Mouse (Mus musculus): ENCODE results near the gene Dcun1d3. TPM values are rescaled to one million over a fixed set of nuclear protein-coding genes. Genes with fewer than 3 reads are reported as not detected.

Dcun1d3 gene
- polyA plus RNA-seq, 1 experiment = 31.8 TPM

DNA sequence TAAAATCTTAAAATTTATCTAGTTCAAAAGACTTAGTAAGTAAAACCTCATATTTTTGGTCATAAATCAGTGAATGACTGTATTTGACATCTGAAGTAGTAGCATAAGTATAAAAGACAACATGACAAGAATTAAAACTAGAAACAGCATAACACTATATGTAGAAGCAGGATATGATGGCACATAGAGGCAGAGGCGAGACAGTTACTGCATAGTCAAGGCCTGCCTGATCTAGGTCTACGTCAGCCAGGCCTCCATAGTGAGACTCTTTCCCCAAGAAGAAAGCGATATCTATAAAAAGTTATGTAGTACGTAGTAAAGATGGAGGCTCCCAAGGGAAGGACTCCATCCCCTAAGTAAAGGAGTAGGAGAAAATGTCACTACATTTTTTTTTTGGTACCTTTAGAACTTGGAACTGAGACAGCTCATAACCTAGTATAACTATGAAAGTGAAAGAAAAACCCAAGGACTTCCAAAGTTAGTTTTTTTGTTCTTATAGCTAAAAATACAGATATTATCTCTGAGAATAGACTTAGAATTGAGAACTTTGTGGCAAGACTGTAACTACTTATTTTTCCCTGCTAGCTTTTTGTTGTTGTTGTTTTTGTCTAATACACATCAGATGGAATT is 54.2 kb downstream of the Dcun1d3 start:
- H3K4me1 ChIP-seq (ENCODE audit: control insufficient read depth, insufficient read depth, low read length) = no peaks in the 10 kb centered on the region
- H3K27ac ChIP-seq (ENCODE audit: insufficient read depth, low read length) = no peak overlapping the region
- H3K4me3 ChIP-seq (ENCODE audit: insufficient read depth, low read length) = no peak overlapping the region
- TF ChIP-seq CTCF (IDR thresholded peaks at IDR 0.05; ENCODE audit: borderline replicate concordance, insufficient read depth, low read length) (no peak), POLR2A (IDR thresholded peaks at IDR 0.05; ENCODE audit: low read depth, low read length) (no peak)

DNA sequence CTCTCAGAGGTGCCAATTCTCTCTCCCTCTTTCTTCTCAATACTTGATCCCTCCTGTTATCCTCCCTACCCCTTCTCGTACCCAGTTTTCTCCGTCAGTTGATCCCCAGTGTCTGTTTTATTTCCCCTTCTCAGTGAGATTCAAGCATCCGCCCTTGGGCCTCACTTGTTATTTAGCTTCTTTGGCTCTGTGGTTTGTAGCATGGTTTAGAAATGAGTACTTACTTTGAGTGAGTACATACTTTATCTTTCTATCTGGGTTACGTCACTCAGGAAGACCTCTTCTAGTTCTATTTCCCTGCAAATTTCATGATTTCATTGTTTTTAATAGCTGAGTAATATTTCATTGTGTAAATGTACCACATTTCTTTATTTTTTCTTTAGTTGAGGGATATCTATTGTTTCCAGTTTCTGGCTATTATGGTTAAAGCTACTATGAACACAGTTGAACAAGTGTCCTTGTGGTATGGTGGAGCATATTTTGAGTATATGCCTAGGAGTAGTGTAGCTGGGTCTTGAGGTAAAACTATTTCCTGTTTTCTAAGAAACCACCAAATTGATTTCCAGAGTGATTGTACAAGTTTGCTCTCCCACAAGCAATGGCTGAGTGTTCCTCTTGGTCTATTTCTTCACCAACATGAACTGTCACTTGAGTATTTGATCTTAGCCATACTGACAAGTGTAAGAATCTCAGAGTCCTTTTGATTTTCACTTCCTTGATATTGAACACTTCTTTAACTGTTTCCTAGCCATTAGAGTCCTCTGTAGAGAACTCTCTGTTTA is 59.9 kb downstream of the Dcun1d3 start:
- Histone ChIP-seq H3K27ac (ENCODE audit: insufficient read depth, low read length) (no peak overlapping the region), H3K4me1 (ENCODE audit: control insufficient read depth, insufficient read depth, low read length) (no peaks in the 10 kb centered on the region), H3K4me3 (ENCODE audit: insufficient read depth, low read length) (no peak overlapping the region)
- no peak for TF ChIP-seq POLR2A (IDR thresholded peaks at IDR 0.05; ENCODE audit: low read depth, low read length)
- no peak for TF ChIP-seq CTCF (IDR thresholded peaks at IDR 0.05; ENCODE audit: borderline replicate concordance, insufficient read depth, low read length)

DNA sequence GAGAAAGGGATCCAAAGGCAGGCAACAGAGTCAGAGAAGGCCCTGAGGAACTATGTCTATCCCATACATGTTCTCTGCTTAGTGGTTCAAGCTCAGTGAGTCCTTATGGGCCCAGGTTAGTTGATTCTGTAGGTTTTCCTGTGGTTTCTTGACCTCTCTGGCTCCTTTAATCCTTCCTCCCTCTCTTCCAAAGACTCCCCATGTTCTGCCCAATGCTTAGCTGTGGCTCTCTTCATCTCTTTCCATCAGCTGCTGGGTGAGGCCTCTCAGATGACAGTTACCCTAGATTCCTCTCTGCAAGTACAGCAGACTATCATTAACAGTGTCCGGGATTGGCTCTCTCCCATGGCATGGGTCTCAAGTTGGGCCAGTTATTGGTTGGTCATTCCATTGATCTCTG is 60.7 kb downstream of the Dcun1d3 start:
- no peak for TF ChIP-seq CTCF (IDR thresholded peaks at IDR 0.05; ENCODE audit: borderline replicate concordance, insufficient read depth, low read length)
- no peak for TF ChIP-seq POLR2A (IDR thresholded peaks at IDR 0.05; ENCODE audit: low read depth, low read length)
- no peak overlapping the region for H3K27ac ChIP-seq (ENCODE audit: insufficient read depth, low read length)
- no peak overlapping the region for H3K4me3 ChIP-seq (ENCODE audit: insufficient read depth, low read length)
- H3K4me1 ChIP-seq (ENCODE audit: control insufficient read depth, insufficient read depth, low read length) = no peaks in the 10 kb centered on the region

DNA sequence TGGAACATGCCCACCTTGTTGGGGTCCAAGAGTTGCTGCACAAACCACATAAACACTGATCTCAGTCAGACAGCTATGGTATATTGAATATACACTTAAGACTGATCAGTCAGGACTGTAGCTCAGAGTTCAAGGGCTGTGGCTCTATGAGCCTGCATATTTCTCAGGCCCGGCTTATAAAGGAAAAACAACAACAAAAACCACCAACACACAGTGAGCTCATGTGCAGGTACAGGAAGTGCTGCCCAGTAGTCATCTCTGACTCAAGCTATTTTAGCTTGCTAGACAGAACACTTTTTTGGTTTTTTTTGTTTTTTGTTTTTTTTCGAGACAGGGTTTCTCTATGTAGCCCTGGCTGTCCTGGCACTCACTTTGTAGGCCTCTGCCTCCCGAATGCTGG is 87.4 kb downstream of the Dcun1d3 start:
- H3K4me3 ChIP-seq (ENCODE audit: insufficient read depth, low read length) = no peak overlapping the region
- no peak overlapping the region for H3K27ac ChIP-seq (ENCODE audit: insufficient read depth, low read length)
- TF ChIP-seq POLR2A (IDR thresholded peaks at IDR 0.05; ENCODE audit: low read depth, low read length) (no peak), CTCF (IDR thresholded peaks at IDR 0.05; ENCODE audit: borderline replicate concordance, insufficient read depth, low read length) (no peak)
- H3K4me1 ChIP-seq (ENCODE audit: control insufficient read depth, insufficient read depth, low read length) = no peaks in the 10 kb centered on the region

DNA sequence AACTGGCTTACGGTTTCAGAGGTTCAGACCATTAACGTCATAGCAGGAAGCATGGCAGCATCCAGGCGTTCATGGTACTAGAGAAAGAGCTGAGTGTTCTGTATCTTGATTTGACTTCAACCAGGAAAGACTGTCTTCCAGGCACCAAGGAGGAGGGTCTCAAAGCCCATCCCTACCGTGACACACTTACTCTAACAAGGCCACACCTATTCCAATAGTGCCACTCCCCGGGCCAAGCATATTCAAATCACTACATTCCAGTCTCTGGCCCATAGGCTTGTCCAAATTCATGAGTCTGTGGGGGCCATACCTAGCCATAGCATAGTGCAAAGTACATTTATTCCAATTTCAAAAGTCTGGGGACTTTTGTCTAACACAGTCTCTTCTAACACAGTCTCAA is 88.7 kb downstream of the Dcun1d3 start:
- H3K4me1 ChIP-seq (ENCODE audit: control insufficient read depth, insufficient read depth, low read length) = no peaks in the 10 kb centered on the region
- H3K4me3 ChIP-seq (ENCODE audit: insufficient read depth, low read length) = no peak overlapping the region
- TF ChIP-seq POLR2A (IDR thresholded peaks at IDR 0.05; ENCODE audit: low read depth, low read length) (no peak), CTCF (IDR thresholded peaks at IDR 0.05; ENCODE audit: borderline replicate concordance, insufficient read depth, low read length) (no peak)
- H3K27ac ChIP-seq (ENCODE audit: insufficient read depth, low read length) = no peak overlapping the region

Other genes with a start within 250 kb of the Dcun1d3 start
- not detected in 2 replicates for gene Acsm4, start 206.3 kb downstream of the Dcun1d3 start, polyA plus RNA-seq (2011; ENCODE audit: insufficient read length, low read depth, missing spikeins)
- gene Thumpd1, start 175.5 kb downstream of the Dcun1d3 start, polyA plus RNA-seq (2011; ENCODE audit: insufficient read length, low read depth, missing spikeins) = 34.3 and 40.6 TPM in 2 replicates
- gene Acsm3, start 135.4 kb downstream of the Dcun1d3 start, polyA plus RNA-seq (2011; ENCODE audit: insufficient read length, low read depth, missing spikeins) = not detected in 2 replicates
- gene Rexo5, start 102.3 kb downstream of the Dcun1d3 start, polyA plus RNA-seq (2011; ENCODE audit: insufficient read length, low read depth, missing spikeins) = 16.2 and 16.4 TPM in 2 replicates
- gene Eri2, start 102.2 kb downstream of the Dcun1d3 start, polyA plus RNA-seq (2011; ENCODE audit: insufficient read length, low read depth, missing spikeins) = 14.2 and 18.8 TPM in 2 replicates
- gene Lyrm1, start 437 bp downstream of the Dcun1d3 start, polyA plus RNA-seq (2011; ENCODE audit: insufficient read length, low read depth, missing spikeins) = 7.1 and 7.9 TPM in 2 replicates
- gene Dnah3, start 199.0 kb upstream of the Dcun1d3 start, polyA plus RNA-seq (2011; ENCODE audit: insufficient read length, low read depth, missing spikeins) = not detected in 2 replicates
- gene Tmem159, start 206.1 kb upstream of the Dcun1d3 start, polyA plus RNA-seq (2011; ENCODE audit: insufficient read length, low read depth, missing spikeins) = 19.9 and 24.3 TPM in 2 replicates
- gene Zp2, start 249.0 kb upstream of the Dcun1d3 start, polyA plus RNA-seq (2011; ENCODE audit: insufficient read length, low read depth, missing spikeins) = not detected in 2 replicates